Mouse (Mus musculus): ENCODE results near the gene Tbx2.

- no peak for TF ChIP-seq CTCF (IDR thresholded peaks at IDR 0.05; ENCODE audit: borderline replicate concordance, insufficient read depth, low read length)
- TF ChIP-seq POLR2A (IDR thresholded peaks at IDR 0.05; ENCODE audit: low read depth, low read length): no peak
These were observed 2.1 kb downstream of the Tbx2 start for GRCm38 (mm10) chr11:85834386-85834931.

Measured in embryonic fibroblast, embryonic 13.5 days (primary cell).